Mouse (Mus musculus) kidney, embryonic 15.5 days (tissue): Measurements from ENCODE around the gene Npl. TPM values are rescaled to one million over a fixed set of nuclear protein-coding genes. Genes with fewer than 3 reads are reported as not detected.

ENCODE experiments used
- ATAC-seq: fragments of 200-750 bp; cut with Nextera tagmentation; replicated peaks from 2 replicates; pipeline ENCODE4 v1.8.0; 2017; ENCODE audit warnings: moderate TSS enrichment; ENCODE audit not compliant: low FRiP score
- H3K27ac ChIP-seq: fragments of 300-500 bp; sonication (generic); 2 replicates; pipeline ENCODE4 v1.5.1; 2015; ENCODE audit warnings: mild to moderate bottlenecking, inconsistent platforms
- H3K27me3 ChIP-seq: fragments of 300-500 bp; sonication (generic); 2 replicates; pipeline ENCODE4 v1.6.1; 2015; ENCODE audit warnings: inconsistent platforms
- H3K36me3 ChIP-seq: fragments of 300-500 bp; sonication (generic); 2 replicates; pipeline ENCODE4 v1.6.1; 2015; ENCODE audit warnings: inconsistent platforms
- H3K4me1 ChIP-seq: fragments of 300-500 bp; sonication (generic); 2 replicates; pipeline ENCODE4 v1.6.1; 2015; ENCODE audit warnings: inconsistent platforms
- H3K4me2 ChIP-seq: fragments of 300-500 bp; sonication (generic); 2 replicates; pipeline ENCODE4 v1.6.1; 2015; ENCODE audit warnings: moderate library complexity, mild to moderate bottlenecking, inconsistent platforms
- H3K4me3 ChIP-seq: fragments of 300-500 bp; sonication (generic); replicated peaks from 2 replicates; pipeline ENCODE4 v1.5.1; 2015; ENCODE audit warnings: mild to moderate bottlenecking, inconsistent platforms
- H3K9ac ChIP-seq: fragments of 300-500 bp; sonication (generic); 2 replicates; pipeline ENCODE4 v1.6.1; 2015; ENCODE audit warnings: mild to moderate bottlenecking, inconsistent platforms
- H3K9me3 ChIP-seq: fragments of 300-500 bp; sonication (generic); replicated peaks from 2 replicates; pipeline ENCODE4 v1.6.1; 2016; ENCODE audit warnings: inconsistent platforms
- WGBS: fragments of 180-500 bp; shearing (Covaris S2); methylation state at CpG from one replicate; pipeline ENCODE4 v1.1.7; 2015; ENCODE audit warnings: mixed read lengths; 5-methylcytosine and 5-hydroxymethylcytosine counted together
- polyA plus RNA-seq: library from polyadenylated mRNA; unstranded; fragments of >200 nt; fragmentation: Nextera tagmentation; extraction: Ambion mirVana; gene quantifications from 2 replicates; pipeline ENCODE4 v1.2.1, GENCODE M21; 2015

The Npl gene
- polyA plus RNA-seq, 1 experiment from 2014 or later: 23.3 TPM

DNA sequence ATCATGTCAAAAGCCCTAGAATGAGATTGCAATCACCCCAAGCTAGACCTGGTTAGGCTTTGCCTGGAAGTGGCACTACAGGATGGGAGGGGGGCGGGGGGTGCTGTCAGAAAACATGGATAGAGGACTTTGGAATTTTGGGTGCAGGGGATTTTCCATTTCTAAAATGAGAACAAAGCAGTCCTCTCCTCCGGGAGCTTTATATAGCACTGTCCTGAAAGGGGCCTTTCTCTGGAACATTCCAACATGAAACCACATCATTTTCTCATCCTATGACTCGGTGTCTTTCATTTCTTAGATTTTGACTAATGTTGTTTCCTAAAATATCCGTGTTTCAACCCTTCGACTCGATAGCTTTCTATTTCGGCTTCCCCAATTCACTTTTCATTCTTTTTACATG is 14.9 kb upstream of the Npl start:
- ATAC-seq: no peak
- H3K27me3 ChIP-seq: peaks cover 8% of the 10 kb centered on the region; the same call in 1 of the 2 replicates
- 90% methylated on average over 7 of the region's 7 CpGs for WGBS

DNA sequence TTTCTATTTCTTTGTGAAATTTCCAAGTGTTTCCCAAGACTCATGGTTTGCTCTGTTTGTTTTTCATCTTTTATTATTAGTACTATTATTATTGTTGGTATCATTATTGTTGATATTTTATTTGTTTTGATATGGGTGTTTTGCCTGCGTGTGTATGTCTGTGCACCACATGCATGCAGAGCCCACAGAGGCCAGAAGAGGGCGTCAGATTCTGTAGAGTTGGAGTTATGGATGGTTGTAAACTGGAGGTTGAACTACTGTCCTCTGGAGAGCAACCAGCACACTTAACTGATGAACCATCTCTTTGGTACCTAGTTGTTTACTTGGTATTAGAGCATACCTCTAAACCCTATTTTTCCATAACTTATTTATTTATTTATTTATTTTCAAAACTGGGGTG is 13.8 kb upstream of the Npl start:
- WGBS: 63% methylated on average over 2 of the region's 2 CpGs
- peaks cover 8% of the 10 kb centered on the region; the same call in 1 of the 2 replicates for H3K27me3 ChIP-seq

More for the DNA sequence above, 14.9 kb upstream of the Npl start:
- Histone ChIP-seq H3K27ac (no peak overlapping the region), H3K4me2 (no peak overlapping the region), H3K9me3 (no peaks in the 10 kb centered on the region), H3K4me3 (no peak overlapping the region), H3K4me1 (no peaks in the 10 kb centered on the region), H3K9ac (no peak overlapping the region), H3K36me3 (no peaks in the 10 kb centered on the region)

DNA sequence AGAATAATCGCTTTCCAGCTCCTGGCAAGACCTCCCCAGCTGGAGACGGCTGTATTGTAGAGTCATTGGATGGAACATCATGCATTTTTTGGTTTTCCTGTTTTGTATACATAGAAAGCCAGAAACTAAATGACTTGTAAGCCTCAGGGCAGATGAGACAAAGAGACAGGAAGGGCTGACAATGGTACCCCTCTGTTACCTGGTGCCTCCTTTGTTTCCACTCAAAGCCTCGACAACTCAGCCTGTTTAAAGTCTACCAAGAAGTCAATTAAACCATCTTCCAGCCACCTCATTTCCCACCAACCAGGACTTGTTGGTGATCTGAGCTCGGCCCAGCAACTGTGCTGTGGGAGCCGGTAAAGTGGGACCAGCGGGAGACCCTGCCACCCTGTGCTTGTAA is 11.0 kb upstream of the Npl start:
- no peaks in the 10 kb centered on the region for H3K9me3 ChIP-seq
- H3K4me3 ChIP-seq: no peak overlapping the region
- no peak overlapping the region for H3K27ac ChIP-seq
- no peaks in the 10 kb centered on the region for H3K4me1 ChIP-seq
- no peak for ATAC-seq
- no peak overlapping the region for H3K4me2 ChIP-seq
- no peaks in the 10 kb centered on the region for H3K36me3 ChIP-seq
- H3K27me3 ChIP-seq: peaks cover 8% of the 10 kb centered on the region; the same call in 1 of the 2 replicates
- no peak overlapping the region for H3K9ac ChIP-seq
- 69% methylated on average over 6 of the region's 6 CpGs for WGBS

More for the DNA sequence above, 13.8 kb upstream of the Npl start:
- H3K9ac ChIP-seq: no peak overlapping the region
- no peak overlapping the region for H3K4me2 ChIP-seq
- no peak overlapping the region for H3K4me3 ChIP-seq
- H3K36me3 ChIP-seq: no peaks in the 10 kb centered on the region
- no peaks in the 10 kb centered on the region for H3K9me3 ChIP-seq
- no peaks in the 10 kb centered on the region for H3K4me1 ChIP-seq
- ATAC-seq: no peak
- no peak overlapping the region for H3K27ac ChIP-seq

DNA sequence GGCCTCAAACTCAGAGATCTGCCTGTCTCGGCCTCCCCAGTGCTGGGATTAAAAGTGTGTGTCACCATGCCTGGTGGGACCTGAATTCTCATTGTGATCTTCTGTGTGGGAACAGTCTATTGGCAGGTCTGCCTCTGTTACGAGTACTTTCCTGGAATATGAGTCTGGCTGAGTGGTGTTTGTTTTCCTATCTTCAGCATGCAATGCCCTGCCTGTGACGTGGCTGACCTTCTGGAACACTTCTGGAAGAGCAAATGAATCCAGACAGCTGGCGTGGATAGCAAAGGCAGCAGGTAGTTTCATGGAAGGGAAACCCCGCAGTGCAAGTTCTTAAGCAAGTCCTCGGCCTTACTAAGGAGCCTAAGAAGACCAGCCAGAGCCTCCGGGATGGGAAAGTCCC is 9.9 kb upstream of the Npl start:
- no peaks in the 10 kb centered on the region for H3K4me1 ChIP-seq
- peaks cover 8% of the 10 kb centered on the region; the same call in 1 of the 2 replicates for H3K27me3 ChIP-seq
- no peak overlapping the region for H3K9ac ChIP-seq
- no peak overlapping the region for H3K4me3 ChIP-seq
- WGBS: 65% methylated on average over 7 of the region's 7 CpGs
- H3K27ac ChIP-seq: no peak overlapping the region
- H3K4me2 ChIP-seq: no peak overlapping the region
- no peak for ATAC-seq
- H3K9me3 ChIP-seq: no peaks in the 10 kb centered on the region
- no peaks in the 10 kb centered on the region for H3K36me3 ChIP-seq

DNA sequence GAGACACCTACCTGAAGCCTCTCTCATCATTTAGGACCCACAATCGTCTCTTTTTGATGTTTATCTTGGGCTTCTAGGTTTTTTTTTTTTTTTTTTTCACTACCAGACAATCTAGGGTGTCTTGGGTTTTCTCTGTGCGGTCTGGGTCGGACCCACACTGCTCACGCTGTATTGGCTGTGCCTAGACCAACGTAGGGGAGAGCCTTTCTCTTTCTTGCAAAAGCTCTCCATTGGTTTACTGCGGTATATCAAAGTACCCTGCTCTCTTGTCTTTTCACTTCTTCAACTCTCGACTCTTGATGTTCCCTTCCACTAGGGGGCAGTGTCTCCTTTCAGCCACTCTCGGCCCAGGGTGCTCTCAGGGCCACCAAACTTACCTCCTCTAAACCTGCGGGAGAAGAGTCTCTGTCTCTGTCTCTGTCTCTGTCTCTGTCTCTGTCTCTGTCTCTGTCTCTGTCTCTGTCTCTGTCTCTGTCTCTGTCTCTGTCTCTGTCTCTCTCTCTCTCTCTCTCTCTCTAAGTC is 9.3 kb upstream of the Npl start:
- no peaks in the 10 kb centered on the region for H3K4me1 ChIP-seq
- H3K9me3 ChIP-seq: no peaks in the 10 kb centered on the region
- H3K27me3 ChIP-seq: peaks cover 8% of the 10 kb centered on the region; the same call in 1 of the 2 replicates
- no peak overlapping the region for H3K27ac ChIP-seq
- 23% methylated on average over 9 of the region's 9 CpGs for WGBS
- no peak overlapping the region for H3K4me2 ChIP-seq
- ATAC-seq: peak; percentile 54
- no peak overlapping the region for H3K9ac ChIP-seq
- no peaks in the 10 kb centered on the region for H3K36me3 ChIP-seq
- H3K4me3 ChIP-seq: no peak overlapping the region

DNA sequence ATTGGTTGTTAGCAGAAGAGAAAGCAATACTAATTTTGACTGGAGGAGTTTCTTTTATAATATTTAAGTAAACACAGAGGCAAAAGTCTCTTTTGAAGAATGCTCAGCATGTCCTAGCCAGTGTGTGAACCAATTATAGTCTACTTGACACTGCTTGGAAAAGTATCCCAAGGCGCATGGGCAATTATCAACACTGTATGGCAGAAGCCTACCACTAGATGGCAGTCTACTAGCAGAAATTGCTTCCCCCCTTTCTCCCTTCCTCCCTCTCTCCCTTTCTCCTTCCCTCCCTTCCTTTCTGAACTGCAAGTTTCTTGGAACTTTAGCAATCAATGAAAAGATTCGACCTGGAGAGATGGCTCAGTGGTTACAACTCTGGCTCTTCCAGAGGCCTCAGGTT is 7.1 kb upstream of the Npl start:
- Histone ChIP-seq H3K36me3 (no peaks in the 10 kb centered on the region), H3K4me3 (no peak overlapping the region), H3K27ac (no peak overlapping the region), H3K4me1 (no peaks in the 10 kb centered on the region), H3K4me2 (no peak overlapping the region), H3K9ac (no peak overlapping the region), H3K9me3 (no peaks in the 10 kb centered on the region), H3K27me3 (peaks cover 8% of the 10 kb centered on the region; the same call in 1 of the 2 replicates)
- WGBS: 2% methylated on average over 2 of the region's 2 CpGs
- peak; percentile 65; the same call in 1 of the 2 replicates for ATAC-seq

DNA sequence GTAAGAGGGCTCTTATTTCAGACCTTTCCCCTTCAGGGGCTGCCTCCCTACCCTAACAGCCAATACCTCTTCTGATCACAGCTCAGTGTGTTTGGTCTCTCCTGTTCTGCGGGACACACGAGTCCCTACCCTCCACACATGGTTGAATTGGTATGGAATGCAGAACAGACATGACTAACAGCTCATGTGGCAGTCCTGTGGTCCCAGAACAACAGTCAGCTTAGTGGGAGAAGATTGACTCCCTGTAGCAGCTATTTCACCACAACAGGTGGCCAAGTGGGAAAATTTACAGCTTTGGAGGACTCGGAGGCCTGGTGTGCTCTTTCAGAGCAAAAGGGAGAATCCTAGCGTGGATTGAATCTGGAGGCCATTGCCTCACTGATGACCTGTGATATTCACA is 6.4 kb upstream of the Npl start:
- H3K27me3 ChIP-seq: peaks cover 8% of the 10 kb centered on the region; the same call in 1 of the 2 replicates
- no peak for ATAC-seq
- no peaks in the 10 kb centered on the region for H3K36me3 ChIP-seq
- H3K27ac ChIP-seq: no peak overlapping the region
- H3K9me3 ChIP-seq: no peaks in the 10 kb centered on the region
- no peak overlapping the region for H3K4me3 ChIP-seq
- no peak overlapping the region for H3K4me2 ChIP-seq
- 42% methylated on average over 4 of the region's 4 CpGs for WGBS
- H3K9ac ChIP-seq: no peak overlapping the region
- no peaks in the 10 kb centered on the region for H3K4me1 ChIP-seq

DNA sequence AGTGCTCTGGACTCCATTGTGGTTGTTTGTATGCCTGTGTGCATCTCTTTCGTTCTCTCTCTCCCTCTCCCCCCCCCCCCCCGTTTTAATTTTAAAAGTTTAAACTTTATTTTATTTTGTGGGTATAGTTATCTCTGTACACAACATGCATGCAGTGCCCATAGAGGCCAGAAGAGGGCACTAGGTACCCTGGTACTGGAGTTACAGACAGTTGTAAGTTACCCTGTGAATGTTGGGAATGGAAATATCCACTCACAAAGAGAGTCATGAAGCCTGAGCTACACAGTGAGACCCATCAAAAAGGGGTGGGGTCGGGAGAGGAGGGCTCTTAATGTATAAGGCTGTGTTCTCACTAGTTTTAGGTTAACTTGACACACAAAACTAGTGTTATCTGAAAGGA is 969 bp upstream of the Npl start:
- no peaks in the 10 kb centered on the region for H3K36me3 ChIP-seq
- no peak for ATAC-seq
- no peaks in the 10 kb centered on the region for H3K9me3 ChIP-seq
- peaks cover 8% of the 10 kb centered on the region; the same call in 1 of the 2 replicates for H3K4me1 ChIP-seq
- 24% methylated on average over 3 of the region's 3 CpGs for WGBS
- H3K27me3 ChIP-seq: no peaks in the 10 kb centered on the region
- H3K27ac ChIP-seq: no peak overlapping the region
- no peak overlapping the region for H3K4me2 ChIP-seq
- no peak overlapping the region for H3K4me3 ChIP-seq
- no peak overlapping the region for H3K9ac ChIP-seq

DNA sequence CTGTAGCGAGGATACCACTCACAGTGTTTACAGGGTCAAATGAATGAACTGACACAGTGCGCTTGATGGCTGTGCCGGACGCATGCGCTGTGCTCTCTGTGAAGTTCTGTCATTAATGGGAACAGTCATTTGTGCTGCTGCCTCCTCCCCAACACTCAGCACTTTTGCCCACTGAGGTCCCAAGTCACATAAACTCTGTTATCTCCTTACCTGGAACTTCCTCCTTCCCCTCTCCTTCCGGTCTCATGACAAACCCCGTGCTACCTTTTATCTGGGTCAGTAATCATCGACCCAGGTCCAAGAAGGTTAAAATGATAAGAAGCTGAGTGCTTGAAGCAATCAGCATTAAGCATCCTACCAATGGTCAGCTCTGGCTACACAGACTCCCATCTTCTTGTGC is 2.3 kb downstream of the Npl start:
- Histone ChIP-seq H3K4me1 (peaks cover 21% of the 10 kb centered on the region), H3K27me3 (no peaks in the 10 kb centered on the region), H3K27ac (no peak overlapping the region), H3K9me3 (no peaks in the 10 kb centered on the region), H3K4me3 (no peak overlapping the region), H3K9ac (no peak overlapping the region), H3K4me2 (no peak overlapping the region), H3K36me3 (no peaks in the 10 kb centered on the region)
- 76% methylated on average over 8 of the region's 8 CpGs for WGBS
- no peak for ATAC-seq

DNA sequence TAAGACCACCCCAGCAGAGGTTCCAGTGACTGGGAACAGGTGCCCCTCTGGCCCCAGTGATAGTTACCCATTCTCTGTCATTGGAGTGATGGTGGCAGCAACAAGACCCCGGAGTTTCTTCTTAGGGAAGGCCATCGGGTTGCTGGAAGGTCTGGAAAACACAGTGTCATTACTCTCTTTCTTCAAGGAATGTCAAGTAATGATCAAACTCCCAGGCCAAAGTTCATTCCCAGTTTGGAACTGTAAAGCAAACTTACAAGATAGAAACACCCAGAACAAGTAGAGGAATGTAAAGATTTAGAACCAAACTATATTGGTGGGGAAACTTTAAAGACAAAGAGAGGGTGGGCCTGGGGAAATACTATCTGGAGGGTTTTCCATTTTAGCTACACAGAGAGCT is 4.6 kb downstream of the Npl start:
- Histone ChIP-seq H3K27ac (no peak overlapping the region), H3K9ac (no peak overlapping the region), H3K27me3 (no peaks in the 10 kb centered on the region), H3K36me3 (no peaks in the 10 kb centered on the region), H3K4me2 (no peak overlapping the region), H3K4me1 (peaks cover 24% of the 10 kb centered on the region), H3K4me3 (no peak overlapping the region), H3K9me3 (no peaks in the 10 kb centered on the region)
- 74% methylated on average over 2 of the region's 2 CpGs for WGBS
- no peak for ATAC-seq

DNA sequence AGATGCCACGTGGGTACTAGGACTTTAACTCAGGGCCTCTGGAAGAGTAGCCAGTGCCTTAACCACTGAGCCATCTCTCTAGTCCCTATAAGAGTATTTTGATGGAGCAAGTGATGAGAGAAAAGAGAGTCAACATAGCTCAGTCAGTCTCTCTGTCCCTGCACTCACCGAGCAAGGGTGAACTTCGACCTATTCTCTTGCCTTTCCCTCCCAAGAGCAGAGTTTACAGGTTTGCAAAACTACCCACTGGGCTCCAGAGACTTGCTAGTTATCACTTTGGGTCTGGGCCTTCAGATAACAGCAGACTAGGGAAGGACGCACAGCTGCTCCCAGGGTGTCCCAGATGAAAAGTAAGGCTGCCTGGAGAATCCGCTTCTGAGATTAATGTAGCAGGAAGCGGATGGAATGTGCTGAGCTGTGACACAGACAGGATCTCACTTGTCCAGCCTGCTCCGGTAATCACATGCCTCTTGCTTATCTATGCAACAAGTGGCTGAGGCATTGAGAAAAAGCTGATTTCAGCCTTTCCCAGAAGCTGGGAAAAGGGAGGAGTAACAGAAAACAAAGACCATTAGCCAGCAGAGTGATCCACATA is 7.0 kb downstream of the Npl start:
- ATAC-seq: peak; percentile 85
- WGBS: 25% methylated on average over 7 of the region's 7 CpGs

DNA sequence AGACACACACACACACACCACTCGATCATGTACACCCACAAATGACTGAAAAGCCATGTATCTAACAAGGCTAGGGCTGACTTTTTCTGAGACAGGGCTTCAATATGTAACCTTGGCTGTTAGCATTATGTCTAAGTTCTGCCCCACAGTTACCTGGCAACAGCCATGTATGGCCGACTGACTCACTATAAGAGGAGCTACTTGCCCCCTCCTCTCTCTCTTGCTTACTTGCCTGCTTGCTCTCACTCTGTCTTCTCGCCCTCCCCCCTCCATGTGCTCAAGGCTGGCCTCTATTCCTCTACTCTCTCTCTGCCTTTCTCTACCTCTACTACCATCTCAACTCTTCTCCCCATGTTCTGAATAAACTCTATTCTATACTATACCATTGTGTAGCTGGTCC is 9.1 kb downstream of the Npl start:
- Histone ChIP-seq H3K27me3 (no peaks in the 10 kb centered on the region), H3K9me3 (no peaks in the 10 kb centered on the region), H3K4me3 (no peak overlapping the region), H3K4me2 (no peak overlapping the region), H3K4me1 (peaks cover 16% of the 10 kb centered on the region), H3K27ac (no peak overlapping the region), H3K36me3 (no peaks in the 10 kb centered on the region), H3K9ac (no peak overlapping the region)
- 75% methylated on average over 3 of the region's 3 CpGs for WGBS
- no peak for ATAC-seq

More for the DNA sequence above, 7.0 kb downstream of the Npl start:
- no peaks in the 10 kb centered on the region for H3K27me3 ChIP-seq
- no peak overlapping the region for H3K9ac ChIP-seq
- H3K27ac ChIP-seq: peak overlapping the region; percentile 79
- H3K4me2 ChIP-seq: no peak overlapping the region
- H3K9me3 ChIP-seq: no peaks in the 10 kb centered on the region
- H3K4me1 ChIP-seq: peaks cover 15% of the 10 kb centered on the region
- no peak overlapping the region for H3K4me3 ChIP-seq
- H3K36me3 ChIP-seq: no peaks in the 10 kb centered on the region
